Mouse (Mus musculus) brown adipose tissue, adult 24 weeks (tissue): Measurements from ENCODE around the gene Tas2r123. TPM values are rescaled to one million over a fixed set of nuclear protein-coding genes. Genes with fewer than 3 reads are reported as not detected.

Experiments used
- H3K27ac ChIP-seq: fragments of 200-500 bp; replicated peaks from 2 replicates; pipeline ENCODE4 v1.5.1; 2012; ENCODE audit warnings: low read depth, mild to moderate bottlenecking, low read length
- H3K4me1 ChIP-seq: fragments of 200-500 bp; 2 replicates; pipeline ENCODE4 v1.6.1; 2012; ENCODE audit warnings: low read length, mixed read lengths; ENCODE audit not compliant: control insufficient read depth, insufficient read depth, insufficient read length
- H3K4me3 ChIP-seq: fragments of 200-500 bp; 2 replicates; pipeline ENCODE4 v1.5.1; 2012; ENCODE audit warnings: low read depth, mild to moderate bottlenecking, low read length, moderate library complexity; ENCODE audit not compliant: insufficient read depth
- polyA plus RNA-seq: library from polyadenylated mRNA; stranded (reverse); fragments of >200 nt; gene quantifications from 2 replicates; pipeline ENCODE4 v1.2.4, GENCODE M21; 2012; ENCODE audit not compliant: missing spikeins, insufficient read depth, insufficient read length

Gene Tas2r123
- polyA plus RNA-seq, result not detected in 2 replicates

GRCm38 (mm10) chr6:132846842-132847241 is at the start of gene Tas2r123:
Gene Tas2r123, plus strand, starts transcription at chr6:132847142.
- Histone ChIP-seq H3K27ac (no peak within 1 kb of the TSS), H3K4me3 (no peak within 1 kb of the TSS), H3K4me1 (no peaks in the 10 kb centered on the region)

- H3K4me3 ChIP-seq, result no peak within 1 kb of the TSS
- no peaks in the 10 kb centered on the region for H3K4me1 ChIP-seq
- no peak within 1 kb of the TSS for H3K27ac ChIP-seq
Observed at GRCm38 (mm10) chr6:132802518-132802917, 44.4 kb upstream of the Tas2r123 start, which contains the start of gene Tas2r117. Gene Tas2r117, plus strand, starts transcription at chr6:132802818.

DNA sequence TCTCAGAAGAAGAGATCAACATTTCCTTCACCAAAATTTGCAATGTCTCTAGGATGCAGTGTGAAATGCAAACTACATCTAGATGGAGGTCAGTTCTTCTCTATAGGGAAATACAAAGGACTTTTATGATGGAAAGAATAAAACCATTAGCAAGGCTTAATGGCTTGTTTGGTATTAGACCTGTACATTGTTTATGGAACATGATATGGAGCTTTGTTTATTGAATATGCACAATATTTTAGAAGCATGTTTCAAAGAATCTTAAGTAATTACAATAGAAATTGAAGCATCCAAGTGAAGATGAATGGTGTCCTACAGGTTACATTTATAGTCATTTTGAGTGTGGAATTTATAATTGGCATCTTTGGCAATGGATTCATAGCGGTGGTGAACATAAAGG is 8.2 kb downstream of the Tas2r123 start, which contains the start of gene Tas2r116:
TSS of gene Tas2r116 (plus strand) at position 301 of the 400 bp plus-strand sequence.
- no peak within 1 kb of the TSS for H3K27ac ChIP-seq
- no peak within 1 kb of the TSS for H3K4me3 ChIP-seq
- no peaks in the 10 kb centered on the region for H3K4me1 ChIP-seq

- H3K4me1 ChIP-seq, result no peaks in the 10 kb centered on the region
- H3K27ac ChIP-seq, result no peak within 1 kb of the TSS
- H3K4me3 ChIP-seq, result no peak within 1 kb of the TSS
Observed at GRCm38 (mm10) chr6:132867708-132868107, 20.8 kb downstream of the Tas2r123 start, which contains the start of gene Tas2r110. Gene Tas2r110, plus strand, starts transcription at chr6:132868008.

DNA sequence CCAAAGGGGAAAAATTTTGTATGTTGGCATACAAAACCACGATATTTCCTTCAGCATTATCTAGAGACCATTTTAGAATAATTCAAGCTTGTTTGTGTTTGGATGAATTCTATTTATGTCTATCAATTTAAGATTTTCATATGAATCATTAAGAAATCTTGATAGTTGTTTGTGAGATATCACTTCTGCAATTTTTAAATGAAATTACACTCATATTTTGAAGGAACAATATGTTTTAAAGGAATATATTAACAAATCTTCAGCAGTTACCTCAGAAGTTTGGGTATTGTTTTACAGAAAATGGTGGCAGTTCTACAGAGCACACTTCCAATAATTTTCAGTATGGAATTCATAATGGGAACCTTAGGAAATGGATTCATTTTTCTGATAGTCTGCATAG is 45.8 kb downstream of the Tas2r123 start, which contains the start of gene Tas2r113:
TSS of gene Tas2r113 (plus strand) at position 301 of the 400 bp plus-strand sequence.
- no peaks in the 10 kb centered on the region for H3K4me1 ChIP-seq
- no peak within 1 kb of the TSS for H3K27ac ChIP-seq
- H3K4me3 ChIP-seq, result no peak within 1 kb of the TSS

Other genes with a start within 250 kb of the Tas2r123 start
- gene A630073D07Rik, start 195.6 kb upstream of the Tas2r123 start, polyA plus RNA-seq, result not detected in 2 replicates
- not detected in 2 replicates for gene Tas2r120, start 190.2 kb upstream of the Tas2r123 start, polyA plus RNA-seq
- not detected in 2 replicates for gene Tas2r121, start 146.1 kb upstream of the Tas2r123 start, polyA plus RNA-seq
- not detected in 2 replicates for gene Tas2r122, start 135.2 kb upstream of the Tas2r123 start, polyA plus RNA-seq
- not detected in 2 replicates for gene Tas2r115, start 109.1 kb upstream of the Tas2r123 start, polyA plus RNA-seq
- gene Tas2r124, start 92.4 kb upstream of the Tas2r123 start, polyA plus RNA-seq, result not detected in 2 replicates
- not detected in 2 replicates for gene Tas2r102, start 85.0 kb upstream of the Tas2r123 start, polyA plus RNA-seq
- not detected in 2 replicates for gene Tas2r136, start 69.0 kb upstream of the Tas2r123 start, polyA plus RNA-seq
- gene Tas2r117, start 44.3 kb upstream of the Tas2r123 start, polyA plus RNA-seq, result not detected in 2 replicates
- gene Tas2r116, start 8.3 kb downstream of the Tas2r123 start, polyA plus RNA-seq, result not detected in 2 replicates
- not detected in 2 replicates for gene Tas2r110, start 20.9 kb downstream of the Tas2r123 start, polyA plus RNA-seq
- not detected in 2 replicates for gene Tas2r113, start 45.9 kb downstream of the Tas2r123 start, polyA plus RNA-seq
- not detected in 2 replicates for gene Tas2r125, start 62.5 kb downstream of the Tas2r123 start, polyA plus RNA-seq
- gene Tas2r129, start 104.0 kb downstream of the Tas2r123 start, polyA plus RNA-seq, result not detected in 2 replicates
- not detected in 2 replicates for gene Tas2r131, start 110.8 kb downstream of the Tas2r123 start, polyA plus RNA-seq
- not detected in 2 replicates for gene Tas2r109, start 133.8 kb downstream of the Tas2r123 start, polyA plus RNA-seq
- gene Tas2r103, start 190.0 kb downstream of the Tas2r123 start, polyA plus RNA-seq, result not detected in 2 replicates
- gene Tas2r140, start 208.7 kb downstream of the Tas2r123 start, polyA plus RNA-seq, result not detected in 2 replicates